ENCODE assay signal across 13 mouse cellular contexts in genomic region chr5:7911975-7912374, GRCm38 (mm10). TPM values are rescaled to one million over a fixed set of nuclear protein-coding genes. Genes with fewer than 3 reads are reported as not detected.
DNase-seq lines count a peak whose midpoint lies in the region; ATAC-seq and TF ChIP-seq lines count a peak whose summit lies in the region.
"Had no signal": no experiment of that assay in that cellular context is flagged by ENCODE, and none has a peak within 500 bp of the region (broad histone marks: within the 10 kb centered on the region; RNA-seq: fewer than 3 reads in every experiment).

No protein-coding gene starts in this region.

- ATAC-seq in forebrain, embryonic 12.5 days (ENCODE audit: low FRiP score), result no peak
- ATAC-seq: intestine, embryonic 16.5 days had no signal

- peak; percentile 6 for DNase-seq in adrenal gland, postnatal 14 days
- DNase-seq in adrenal gland, adult 2 months, result no peak
- DNase-seq in kidney, adult 2 months, result no peak
- DNase-seq in kidney, postnatal 14 days, result no peak
- peak; percentile 27 for DNase-seq in CH12.LX (ENCODE audit: extremely low read depth)
- DNase-seq in forelimb bud, embryonic 11.5 days (ENCODE audit: low read depth, low spot score), result peak; percentile 9
- no peak for DNase-seq in cerebellum, adult 18-20 months
- DNase-seq: liver, embryonic 13.5 days; thymus, adult 18-20 months had no signal

- TF ChIP-seq CTCF in kidney, adult 2 months (conservative IDR thresholded peaks at IDR 0.05; ENCODE audit: insufficient read depth, insufficient read length, low read depth, low read length), result peak; percentile 21; the same call in 1 of the 2 replicates
- peak; percentile 54 to 70; a peak in 3 of 4 replicates for TF ChIP-seq CTCF in CH12.LX (conservative IDR thresholded peaks at IDR 0.05 in 1 of 2, IDR thresholded peaks at IDR 0.05 in 1 of 2; ENCODE audit: low read depth in 2 of 2, low read length in 2 of 2)

- TF ChIP-seq POLR2A in kidney, adult 2 months (IDR thresholded peaks at IDR 0.05; ENCODE audit: low read depth, low read length), result no peak
- no peak for TF ChIP-seq POLR2A in CH12.LX (IDR thresholded peaks at IDR 0.05; ENCODE audit: low read depth, low read length)

- H3K27me3 ChIP-seq in kidney, adult 2 months (replicated peaks; ENCODE audit: control insufficient read depth, insufficient read depth, low read length), result no peaks in the 10 kb centered on the region
- no peaks in the 10 kb centered on the region for H3K27me3 ChIP-seq in CH12.LX (replicated peaks)
- no peaks in the 10 kb centered on the region for H3K27me3 ChIP-seq in forebrain, embryonic 12.5 days
- H3K27me3 ChIP-seq: embryonic facial prominence, embryonic 12.5 days; heart, embryonic 13.5 days; liver, embryonic 13.5 days had no signal

- TF ChIP-seq EP300 in CH12.LX (IDR thresholded peaks at IDR 0.05; ENCODE audit: low read length), result no peak

- in situ Hi-C loops in CH12.LX (cut with MboI; ENCODE audit: low pct_ligation_motif_present, low pct_unique_long_range_greater_than_20kb, low sequenced_read_pairs), result no loop called here

- H3K27ac ChIP-seq in kidney, adult 2 months (ENCODE audit: insufficient read depth, low read depth, low read length), result no peak overlapping the region
- H3K27ac ChIP-seq in CH12.LX (ENCODE audit: insufficient read depth, low read depth), result no peak overlapping the region
- no peak overlapping the region for H3K27ac ChIP-seq in forebrain, embryonic 12.5 days
- H3K27ac ChIP-seq: embryonic facial prominence, embryonic 12.5 days; heart, embryonic 13.5 days; liver, embryonic 13.5 days had no signal

- H3K9ac ChIP-seq in CH12.LX (ENCODE audit: insufficient read depth, low read depth), result no peak overlapping the region
- no peak overlapping the region for H3K9ac ChIP-seq in forebrain, embryonic 12.5 days
- H3K9ac ChIP-seq: embryonic facial prominence, embryonic 12.5 days; heart, embryonic 13.5 days; liver, embryonic 13.5 days had no signal

- TF ChIP-seq RAD21 in CH12.LX (IDR thresholded peaks at IDR 0.05; ENCODE audit: low read depth, low read length), result peak; percentile 61

- H3K4me2 ChIP-seq in CH12.LX (ENCODE audit: insufficient read depth, low read depth, poor library complexity, severe bottlenecking), result no peak overlapping the region
- no peak overlapping the region for H3K4me2 ChIP-seq in forebrain, embryonic 12.5 days
- H3K4me2 ChIP-seq: embryonic facial prominence, embryonic 12.5 days; heart, embryonic 13.5 days; liver, embryonic 13.5 days had no signal

- H3K79me2 ChIP-seq in CH12.LX (replicated peaks; ENCODE audit: control insufficient read depth, extremely low read depth, insufficient read depth, poor library complexity, severe bottlenecking), result no peaks in the 10 kb centered on the region

- H3K4me1 ChIP-seq in kidney, adult 2 months (ENCODE audit: control insufficient read depth, insufficient read depth, low read length), result no peaks in the 10 kb centered on the region
- no peaks in the 10 kb centered on the region for H3K4me1 ChIP-seq in CH12.LX (ENCODE audit: control insufficient read depth in 1 of 2, insufficient read depth in 2 of 2)
- H3K4me1 ChIP-seq in forebrain, embryonic 12.5 days, result no peaks in the 10 kb centered on the region
- H3K4me1 ChIP-seq: embryonic facial prominence, embryonic 12.5 days; heart, embryonic 13.5 days; liver, embryonic 13.5 days had no signal

- no peaks in the 10 kb centered on the region for H3K36me3 ChIP-seq in kidney, adult 2 months (ENCODE audit: control insufficient read depth, insufficient read depth, low read length)
- no peaks in the 10 kb centered on the region for H3K36me3 ChIP-seq in CH12.LX (replicated peaks in 1 of 2; ENCODE audit: control insufficient read depth in 1 of 2, insufficient read depth in 1 of 2, low read length in 1 of 2)
- H3K36me3 ChIP-seq in forebrain, embryonic 12.5 days (replicated peaks), result no peaks in the 10 kb centered on the region
- H3K36me3 ChIP-seq: embryonic facial prominence, embryonic 12.5 days; heart, embryonic 13.5 days; liver, embryonic 13.5 days had no signal

- no peak overlapping the region for H3K4me3 ChIP-seq in kidney, adult 2 months (ENCODE audit: insufficient read depth, low read depth, low read length)
- no peak overlapping the region for H3K4me3 ChIP-seq in CH12.LX (replicated peaks in 1 of 3; ENCODE audit: low read depth in 2 of 3, low read length in 2 of 3, poor library complexity in 1 of 3)
- no peak overlapping the region for H3K4me3 ChIP-seq in forebrain, embryonic 12.5 days (replicated peaks)
- H3K4me3 ChIP-seq: embryonic facial prominence, embryonic 12.5 days; heart, embryonic 13.5 days; liver, embryonic 13.5 days had no signal

- WGBS in kidney, adult 2 months, result 71% methylated on average over 3 of the region's 3 CpGs
- WGBS in forebrain, embryonic 12.5 days, result 70% methylated on average over 3 of the region's 3 CpGs

- H3K9me3 ChIP-seq in CH12.LX (replicated peaks; ENCODE audit: low read length), result no peaks in the 10 kb centered on the region
- no peaks in the 10 kb centered on the region for H3K9me3 ChIP-seq in forebrain, embryonic 12.5 days
- H3K9me3 ChIP-seq: embryonic facial prominence, embryonic 12.5 days; heart, embryonic 13.5 days; liver, embryonic 13.5 days had no signal

- dilution Hi-C loops in CH12.LX (cut with MboI; ENCODE audit: extremely low pct_ligation_motif_present, extremely low pct_unique_long_range_greater_than_20kb, low sequenced_read_pairs), result no loop called here

TF ChIP-seq in CH12.LX, 34 proteins besides CTCF, POLR2A, EP300 and RAD21:
- TF ChIP-seq NELFE (IDR thresholded peaks at IDR 0.05; ENCODE audit: low read depth, low read length) (no peak), BHLHE40 (IDR thresholded peaks at IDR 0.05; ENCODE audit: low read depth, low read length) (no peak), PAX5 (IDR thresholded peaks at IDR 0.05; ENCODE audit: low read length) (no peak), SMC3 (IDR thresholded peaks at IDR 0.05; ENCODE audit: low read depth, low read length) (peak; percentile 61), MAFK (IDR thresholded peaks at IDR 0.05; ENCODE audit: insufficient replicate concordance, low read length) (no peak)

RNA-seq across cellular contexts. Expression of gene Steap4, which starts 48.3 kb away (rescaled TPM):
- 35.8 and 44.3 TPM in 2 replicates for total RNA-seq in adrenal gland, postnatal 14 days (2021)
- 10 to 100 TPM; 31.1 to 71.1 TPM for total RNA-seq in adrenal gland, adult 2 months (2021)
- polyA plus RNA-seq in adrenal gland, adult 2 months (2012; rRNA removed), result 7.6 and 10.6 TPM in 2 replicates
- polyA plus RNA-seq in kidney, adult 2 months (2012; rRNA removed), result 8.4 and 8.7 TPM in 2 replicates
- total RNA-seq in CH12.LX (2012; rRNA removed) (0.08 TPM in 1 of 2 replicates, not detected in the other), CH12.LX (2014; rRNA removed) (not detected in 2 replicates)
- not detected in 2 replicates for polyA plus RNA-seq in CH12.LX (2012; ENCODE audit: insufficient read length, low read depth)
- 0.19 and 0.38 TPM in 2 replicates for polyA plus RNA-seq in forebrain, embryonic 12.5 days (2016; fragmentation: Nextera tagmentation; extraction: Ambion mirVana)

Comparison
In these comparisons a context has a peak if more than half of its experiments do, and no peak if none do; other contexts are left out.
1. DNase-seq: peak in adrenal gland, postnatal 14 days (single experiment), CH12.LX (single experiment) and forelimb bud, embryonic 11.5 days (single experiment); none in adrenal gland, adult 2 months (single experiment), kidney, adult 2 months (single experiment), kidney, postnatal 14 days (single experiment) and cerebellum, adult 18-20 months (0 of 2).